Mouse (Mus musculus) MN1 (cell line): ENCODE data around the gene Cd200.

Source experiments
- DNase-seq: peaks from one replicate; pipeline ENCODE4 v3.0.0-alpha.2; 2016; ENCODE audit warnings: low spot score

Cd200 gene

GRCm38 (mm10) chr16:45334376-45334765 is 74.5 kb downstream of the Cd200 start:
- DNase-seq: no peak

- no peak for DNase-seq
Observed at GRCm38 (mm10) chr16:45333678-45334375, 75.0 kb downstream of the Cd200 start.

GRCm38 (mm10) chr16:45332591-45332990 is 76.3 kb downstream of the Cd200 start:
- no peak for DNase-seq
